Mouse (Mus musculus) spleen, adult 2 months (tissue): ENCODE measurements around the gene Mat2b. TPM values are rescaled to one million over a fixed set of nuclear protein-coding genes. Genes with fewer than 3 reads are reported as not detected.

ENCODE experiments used
- DNase-seq, 2 experiments: peaks; one replicate each; pipeline versions ENCODE4 v3.0.0 to v3.0.0-alpha.2; 2012 to 2021; ENCODE audit warnings: low spot score in 2 of 2, low read depth in 1 of 2
- H3K27ac ChIP-seq: fragments of 200-500 bp; 2 replicates; pipeline ENCODE4 v1.5.1; 2012; ENCODE audit warnings: low read length, inconsistent platforms; ENCODE audit not compliant: insufficient read depth
- H3K27me3 ChIP-seq: fragments of 200-500 bp; 2 replicates; pipeline ENCODE4 v1.6.1; 2012; ENCODE audit warnings: mild to moderate bottlenecking, moderate library complexity, low read length, inconsistent platforms; ENCODE audit not compliant: control insufficient read depth, insufficient read depth
- H3K36me3 ChIP-seq: fragments of 200-500 bp; 2 replicates; pipeline ENCODE4 v1.6.1; 2012; ENCODE audit warnings: mild to moderate bottlenecking, low read length, inconsistent platforms; ENCODE audit not compliant: control insufficient read depth, insufficient read depth
- H3K4me1 ChIP-seq: fragments of 200-500 bp; 2 replicates; pipeline ENCODE4 v1.6.1; 2011; ENCODE audit warnings: inconsistent platforms; ENCODE audit not compliant: control insufficient read depth, insufficient read depth, insufficient read length
- H3K4me3 ChIP-seq: fragments of 200-500 bp; 2 replicates; pipeline ENCODE4 v1.5.1; 2011; ENCODE audit warnings: mild to moderate bottlenecking, inconsistent platforms; ENCODE audit not compliant: insufficient read depth, insufficient read length; ENCODE audit errors: extremely low read depth
- CTCF ChIP-seq: fragments of 200-500 bp; IDR thresholded peaks from 2 replicates; pipeline ENCODE4 v1.5.1; 2011; ENCODE audit warnings: mild to moderate bottlenecking, inconsistent platforms; ENCODE audit not compliant: insufficient read depth, insufficient read length, insufficient replicate concordance; ENCODE audit errors: extremely low read depth
- POLR2A ChIP-seq: fragments of 200-500 bp; IDR thresholded peaks from 2 replicates; pipeline ENCODE4 v1.6.1; 2011; ENCODE audit warnings: low read depth, low read length, inconsistent platforms
- WGBS: fragments of 180-500 bp; shearing (Covaris S2); methylation state at CpG from one replicate; pipeline ENCODE4 v1.1.7; 2018; 5-methylcytosine and 5-hydroxymethylcytosine counted together
- polyA plus RNA-seq: library from polyadenylated mRNA; depleted of rRNA; stranded (reverse); fragments of >200 nt; gene quantifications from 2 replicates; pipeline ENCODE4 v1.2.3, GENCODE M21; 2012; rRNA removed

Mat2b gene
- 26.3 and 28.3 TPM in 2 replicates for polyA plus RNA-seq

- Histone ChIP-seq H3K27me3 (no peaks in the 10 kb centered on the region), H3K36me3 (no peaks in the 10 kb centered on the region), H3K27ac (peak within 1 kb of the TSS; percentile 99), H3K4me1 (peaks cover 5% of the 10 kb centered on the region; the same call in 1 of the 2 replicates), H3K4me3 (peak within 1 kb of the TSS; percentile 85)
- TF ChIP-seq POLR2A (no peak), CTCF (no peak)
- WGBS: 78% methylated on average over 9 of the region's 9 CpGs
- no peak for DNase-seq
These were observed at the start of gene Mat2b for GRCm38 (mm10) chr11:40695103-40695502. Gene Mat2b (minus strand): TSS chr11:40695203.

DNA sequence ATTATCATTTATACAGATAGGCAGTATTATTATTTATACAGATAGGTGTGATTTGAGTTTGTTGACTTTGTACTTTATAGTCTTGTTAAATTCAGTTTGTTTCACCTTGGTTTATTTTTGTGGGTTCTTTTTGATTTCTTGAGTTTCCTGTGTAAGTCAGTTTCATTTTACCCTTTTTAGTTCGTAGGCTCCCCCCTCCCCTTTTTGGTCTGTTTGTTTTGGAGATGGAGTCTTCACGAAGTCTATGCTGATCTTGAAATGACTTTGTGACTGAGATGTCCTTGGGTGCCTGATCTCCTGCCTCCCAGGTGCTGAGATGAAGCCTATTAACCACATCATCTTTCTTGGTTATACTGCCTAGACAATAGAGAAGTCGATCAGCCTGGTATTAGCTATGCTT is 49.3 kb upstream of the Mat2b start:
- Histone ChIP-seq H3K27me3 (no peaks in the 10 kb centered on the region), H3K4me3 (no peak overlapping the region), H3K36me3 (peaks cover 7% of the 10 kb centered on the region; the same call in 1 of the 2 replicates), H3K4me1 (no peaks in the 10 kb centered on the region), H3K27ac (no peak overlapping the region; the same call in 1 of the 2 replicates)
- 70% methylated on average over 3 of the region's 3 CpGs for WGBS
- DNase-seq: no peak
- TF ChIP-seq POLR2A: no peak
- TF ChIP-seq CTCF: no peak

- TF ChIP-seq CTCF: no peak
- no peak for TF ChIP-seq POLR2A
- no peaks in the 10 kb centered on the region for H3K27me3 ChIP-seq
- DNase-seq: no peak
- H3K27ac ChIP-seq: no peak overlapping the region
- H3K4me1 ChIP-seq: no peaks in the 10 kb centered on the region
- 88% methylated on average over 12 of the region's 12 CpGs for WGBS
- H3K36me3 ChIP-seq: peaks cover 9% of the 10 kb centered on the region
- no peak overlapping the region for H3K4me3 ChIP-seq
These were observed 46.7 kb upstream of the Mat2b start for GRCm38 (mm10) chr11:40741605-40742262.

- no peak for DNase-seq
- Histone ChIP-seq H3K36me3 (peaks cover 10% of the 10 kb centered on the region), H3K4me1 (peaks cover 3% of the 10 kb centered on the region; the same call in 1 of the 2 replicates), H3K27ac (no peak overlapping the region), H3K4me3 (no peak overlapping the region), H3K27me3 (no peaks in the 10 kb centered on the region)
- no peak for TF ChIP-seq POLR2A
- TF ChIP-seq CTCF: no peak
- WGBS: 98% methylated on average over 3 of the region's 3 CpGs
These were observed 42.4 kb upstream of the Mat2b start for GRCm38 (mm10) chr11:40737369-40737768.

DNA sequence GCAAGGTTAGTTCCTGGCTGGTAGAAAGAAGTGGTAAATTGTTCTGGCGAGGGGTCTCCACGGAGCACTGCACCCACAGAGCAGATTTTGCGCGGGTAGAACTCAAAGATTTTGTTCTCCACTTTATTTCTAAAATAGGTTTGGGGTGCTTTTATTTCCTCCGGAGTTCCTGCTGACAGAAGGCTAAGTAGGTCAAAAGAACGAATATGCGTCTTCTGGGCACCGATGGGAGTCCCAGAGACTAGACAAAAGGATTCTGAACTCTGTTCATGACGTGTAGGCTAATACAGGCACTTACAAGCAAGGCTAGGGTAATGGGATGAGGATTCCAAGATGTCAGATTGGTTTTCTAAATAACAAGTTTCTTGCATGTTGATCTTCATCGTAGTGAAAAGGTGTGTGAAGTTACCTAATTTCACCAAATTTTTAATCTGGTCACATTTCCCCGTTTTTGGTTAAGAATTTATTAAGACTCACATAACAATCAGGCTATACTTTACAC is 39.3 kb upstream of the Mat2b start:
- WGBS: 5% methylated on average over 11 of the region's 11 CpGs
- DNase-seq: no peak
- no peaks in the 10 kb centered on the region for H3K27me3 ChIP-seq
- H3K36me3 ChIP-seq: peaks cover 10% of the 10 kb centered on the region
- H3K27ac ChIP-seq: no peak overlapping the region
- H3K4me3 ChIP-seq: peak overlapping the region; percentile 84
- peaks cover 3% of the 10 kb centered on the region; the same call in 1 of the 2 replicates for H3K4me1 ChIP-seq
- TF ChIP-seq CTCF (no peak), POLR2A (no peak)

DNA sequence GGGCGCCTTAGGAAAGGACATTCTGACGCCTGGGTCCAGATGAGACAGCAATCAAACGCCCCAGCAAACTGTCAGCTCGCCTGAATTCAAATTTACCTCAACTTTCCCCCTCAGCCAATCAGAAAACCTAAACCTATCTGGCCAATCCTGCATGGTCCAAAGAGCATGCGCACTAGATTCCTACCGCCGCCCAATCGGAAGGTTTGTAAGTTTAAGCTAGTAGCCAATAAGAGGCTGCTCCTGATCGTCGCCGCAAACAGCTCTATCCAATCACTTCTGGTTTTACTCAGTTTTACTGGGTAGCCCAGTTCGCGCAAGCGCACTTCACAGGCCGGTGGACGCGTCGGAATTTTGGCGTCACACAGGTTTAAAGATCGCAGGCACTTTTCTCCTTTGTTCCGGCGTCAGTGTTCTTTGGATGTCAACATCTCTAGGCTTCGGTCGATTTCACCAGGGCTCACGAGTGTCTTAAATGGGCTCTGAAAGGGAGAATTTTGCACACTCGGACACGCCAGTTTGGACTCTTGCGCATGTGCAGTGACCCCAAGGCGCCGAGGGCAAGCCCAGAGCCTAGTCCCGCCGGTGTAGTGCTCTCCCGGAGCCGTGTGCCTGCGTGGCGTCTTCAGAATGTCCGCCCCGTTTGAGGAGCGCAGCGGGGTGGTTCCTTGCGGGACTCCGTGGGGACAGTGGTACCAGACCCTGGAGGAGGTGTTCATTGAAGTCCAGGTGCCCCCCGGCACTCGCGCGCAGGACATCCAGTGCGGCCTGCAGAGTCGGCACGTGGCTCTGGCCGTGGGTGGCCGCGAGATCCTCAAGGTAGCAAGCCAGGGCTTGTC is 38.6 kb upstream of the Mat2b start, which contains the start of the genes Hmmr and Nudcd2:
Gene Hmmr (minus strand): TSS at position 84 of the 836 bp plus-strand sequence.
Gene Nudcd2 (plus strand): TSS at position 329 of the 836 bp plus-strand sequence.
- H3K27ac ChIP-seq: peak within 1 kb of the TSS; percentile 68
- peak; percentile 26; the same call in 1 of the 2 replicates for TF ChIP-seq POLR2A
- TF ChIP-seq CTCF: no peak
- WGBS: under 1% methylated on average over 52 of the region's 52 CpGs
- peak; percentile 86 to 95 for DNase-seq
- H3K4me1 ChIP-seq: peaks cover 3% of the 10 kb centered on the region; the same call in 1 of the 2 replicates
- peak within 1 kb of the TSS; percentile 84 for H3K4me3 ChIP-seq
- peaks cover 8% of the 10 kb centered on the region for H3K36me3 ChIP-seq
- no peaks in the 10 kb centered on the region for H3K27me3 ChIP-seq
